Mouse (Mus musculus) Patski (cell line): ENCODE results near the gene N4bp3. TPM values are rescaled to one million over a fixed set of nuclear protein-coding genes. Genes with fewer than 3 reads are reported as not detected.
"Not testable (repeated sequence)": the region's sequence is repeated elsewhere in the genome, so short reads cannot be mapped to it uniquely, and the experiment has no call there.

Source experiments
- ATAC-seq: fragments of 100-300 bp; one replicate; pipeline ENCODE4 v1.8.0; 2021
- CTCF ChIA-PET: fragments of 350-600 bp; sonication (Branson Sonifier 250); formaldehyde crosslinking; loops from one replicate; lab custom pipeline; 2022; ENCODE audit warnings: inconsistent platforms; lab: Charles Lee
- POLR2A ChIA-PET: fragments of 350-600 bp; sonication (Branson Sonifier 250); formaldehyde crosslinking; loops from one replicate; lab custom pipeline; 2022; ENCODE audit warnings: antibody characterized with exemption, inconsistent platforms; lab: Charles Lee
- DNase-seq: peaks from one replicate; pipeline ENCODE4 v3.0.0-alpha.2; 2011; ENCODE audit warnings: low read depth, low spot score
- H3K27me3 ChIP-seq: fragments of 371-371 bp; one replicate; pipeline ENCODE4 v1.5.1; 2021
- CTCF ChIP-seq: fragments of 100-300 bp; IDR thresholded peaks from one replicate; pipeline ENCODE4 v1.5.1; 2021
- in situ Hi-C: fragments of 300-500 bp; cut with MboI; formaldehyde crosslinking; loops from 3 replicates; pipeline ENCODE4 v1.11.1; 2018; ENCODE audit warnings: low pct_unique_long_range_greater_than_20kb, mixed read lengths
- polyA plus RNA-seq: library from polyadenylated mRNA; unstranded; gene quantifications from one replicate; pipeline ENCODE4 v1.2.3, GENCODE M21; 2021

N4bp3 gene
- polyA plus RNA-seq, 1 experiment from 2014 or later, result 25.0 TPM

GRCm38 (mm10) chr11:51677737-51678418 is 27.2 kb upstream of the N4bp3 start:
- POLR2A ChIA-PET, result no interaction called here
- H3K27me3 ChIP-seq, result no peaks in the 10 kb centered on the region
- in situ Hi-C loops, result loop anchor here (25.0 kb wide), 1 partner anchor 391 kb away; the partner anchor contains the start of gene Col23a1
- ATAC-seq, result no peak
- DNase-seq, result no peak
- CTCF ChIA-PET, result interaction anchor here (1.0 to 1.6 kb wide), 3 partner anchors 16 to 60 kb away, joined by 3 to 9 read pairs (median 3); partner anchors contain the start of gene Nhp2
- no peak for TF ChIP-seq CTCF

GRCm38 (mm10) chr11:51675386-51675785 is 24.7 kb upstream of the N4bp3 start:
- H3K27me3 ChIP-seq, result no peaks in the 10 kb centered on the region
- POLR2A ChIA-PET, result no interaction called here
- ATAC-seq (no peak), DNase-seq (no peak)
- CTCF ChIA-PET, result interaction anchor here (1.4 kb wide), 1 partner anchor 13 kb away, joined by 3 read pairs; the partner anchor contains the start of gene 0610009B22Rik
- in situ Hi-C loops, result loop anchor here (25.0 kb wide), 1 partner anchor 388 kb away; the partner anchor contains the start of gene Col23a1
- TF ChIP-seq CTCF, result no peak

GRCm38 (mm10) chr11:51673291-51673690 is 22.6 kb upstream of the N4bp3 start:
- DNase-seq (peak; percentile 85), ATAC-seq (peak; percentile 93)
- ChIA-PET POLR2A (interaction anchor here (1.0 to 1.6 kb wide), 6 partner anchors 10 to 52 kb away, joined by 3 to 10 read pairs (median 4); partner anchors contain the start of genes D930048N14Rik and N4bp3), CTCF (interaction anchor here (1.1 to 3.7 kb wide), 4 partner anchors 9 to 61 kb away, joined by 3 to 27 read pairs (median 6); partner anchors contain the start of gene Rmnd5b)
- TF ChIP-seq CTCF, result no peak
- no peaks in the 10 kb centered on the region for H3K27me3 ChIP-seq
- in situ Hi-C loops, result no loop called here

GRCm38 (mm10) chr11:51671376-51671775 is 20.7 kb upstream of the N4bp3 start:
- DNase-seq, result no peak
- CTCF ChIA-PET, result interaction anchor here (1.0 to 3.7 kb wide), 2 partner anchors 10 to 56 kb away, joined by 3 to 27 read pairs; no protein-coding TSS in a partner anchor
- TF ChIP-seq CTCF, result no peak
- no peak for ATAC-seq
- POLR2A ChIA-PET, result no interaction called here
- in situ Hi-C loops, result no loop called here
- H3K27me3 ChIP-seq, result no peaks in the 10 kb centered on the region

- TF ChIP-seq CTCF, result no peak
- no peak for ATAC-seq
- POLR2A ChIA-PET, result no interaction called here
- CTCF ChIA-PET, result interaction anchor here (3.7 kb wide), 1 partner anchor 9 kb away, joined by 27 read pairs; no protein-coding TSS in a partner anchor
- DNase-seq, result no peak
- in situ Hi-C loops, result no loop called here
- H3K27me3 ChIP-seq, result no peaks in the 10 kb centered on the region
Observed at GRCm38 (mm10) chr11:51670846-51671245, 20.2 kb upstream of the N4bp3 start.

GRCm38 (mm10) chr11:51664747-51665146 is 14.1 kb upstream of the N4bp3 start:
- in situ Hi-C loops, H3K27me3 ChIP-seq, CTCF ChIA-PET, POLR2A ChIA-PET, DNase-seq, ATAC-seq: not testable (repeated sequence)

GRCm38 (mm10) chr11:51662632-51663031 is 12.0 kb upstream of the N4bp3 start:
- DNase-seq, result no peak
- in situ Hi-C loops, result no loop called here
- POLR2A ChIA-PET, result interaction anchor here (0.5 to 1.4 kb wide), 3 partner anchors 11 to 27 kb away, joined by 3 to 4 read pairs (median 3); no protein-coding TSS in a partner anchor
- no peaks in the 10 kb centered on the region for H3K27me3 ChIP-seq
- ATAC-seq, result no peak
- CTCF ChIA-PET, result interaction anchor here (1.6 to 5.2 kb wide), 2 partner anchors 10 to 33 kb away, joined by 3 to 27 read pairs; no protein-coding TSS in a partner anchor
- TF ChIP-seq CTCF, result no peak

GRCm38 (mm10) chr11:51661867-51662365 is 11.3 kb upstream of the N4bp3 start:
- DNase-seq, result no peak
- no peaks in the 10 kb centered on the region for H3K27me3 ChIP-seq
- TF ChIP-seq CTCF, result no peak
- no peak for ATAC-seq
- POLR2A ChIA-PET, result interaction anchor here (0.8 kb wide), 1 partner anchor 25 kb away, joined by 3 read pairs; no protein-coding TSS in a partner anchor
- CTCF ChIA-PET, result interaction anchor here (0.8 to 5.2 kb wide), 3 partner anchors 11 to 20 kb away, joined by 3 to 27 read pairs (median 3); no protein-coding TSS in a partner anchor
- in situ Hi-C loops, result no loop called here

- in situ Hi-C loops, result no loop called here
- DNase-seq (peak; percentile 89), ATAC-seq (peak; percentile 71)
- H3K27me3 ChIP-seq, result no peaks in the 10 kb centered on the region
- no peak for TF ChIP-seq CTCF
- CTCF ChIA-PET, result interaction anchor here (5.2 kb wide), 1 partner anchor 14 kb away, joined by 27 read pairs; no protein-coding TSS in a partner anchor
- POLR2A ChIA-PET, result interaction anchor here (1.2 kb wide), 3 partner anchors 15 to 18 kb away, joined by 3 to 4 read pairs (median 3); no protein-coding TSS in a partner anchor
Observed at GRCm38 (mm10) chr11:51658705-51659104, 8.1 kb upstream of the N4bp3 start.

GRCm38 (mm10) chr11:51658291-51658690 is 7.6 kb upstream of the N4bp3 start:
- H3K27me3 ChIP-seq, result no peaks in the 10 kb centered on the region
- in situ Hi-C loops, result no loop called here
- ATAC-seq, result no peak
- no peak for DNase-seq
- TF ChIP-seq CTCF, result no peak
- CTCF ChIA-PET, result no interaction called here
- POLR2A ChIA-PET, result interaction anchor here (1.0 to 1.2 kb wide), 4 partner anchors 15 to 22 kb away, joined by 3 to 4 read pairs (median 3); no protein-coding TSS in a partner anchor
